Mouse (Mus musculus) colon, adult 2 months (tissue): ENCODE results near the gene Slc17a8. TPM values are rescaled to one million over a fixed set of nuclear protein-coding genes. Genes with fewer than 3 reads are reported as not detected.

Source experiments
- polyA plus RNA-seq: library from polyadenylated mRNA; depleted of rRNA; stranded (reverse); fragments of >200 nt; gene quantifications from 2 replicates; pipeline ENCODE4 v1.2.3, GENCODE M21; 2012; rRNA removed

Slc17a8 gene
- 0.17 TPM in 1 of 2 replicates, not detected in the other for polyA plus RNA-seq

DNA sequence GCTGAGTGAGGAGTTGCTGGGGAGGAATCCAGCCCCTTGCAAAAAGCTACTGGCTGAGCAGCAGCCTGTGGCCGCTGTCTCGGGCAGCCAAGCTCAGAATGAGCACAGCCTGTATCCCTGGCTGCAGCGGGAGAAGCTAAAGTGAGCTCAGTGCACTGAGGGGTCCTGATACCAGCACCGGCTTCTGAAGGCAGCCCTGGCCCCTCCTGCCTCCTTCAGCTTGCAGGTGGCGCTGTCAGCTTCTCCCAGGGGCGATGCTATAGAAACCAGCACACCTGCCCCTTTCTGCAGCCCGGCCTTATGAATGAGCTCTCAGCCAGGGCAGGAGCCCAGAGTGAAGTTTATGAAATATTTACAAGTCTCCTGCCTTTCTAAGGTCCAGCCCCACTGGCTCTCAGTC, at the start of gene Slc17a8:
Slc17a8 (minus strand) TSS at position 125 of the 400 bp plus-strand sequence.

DNA sequence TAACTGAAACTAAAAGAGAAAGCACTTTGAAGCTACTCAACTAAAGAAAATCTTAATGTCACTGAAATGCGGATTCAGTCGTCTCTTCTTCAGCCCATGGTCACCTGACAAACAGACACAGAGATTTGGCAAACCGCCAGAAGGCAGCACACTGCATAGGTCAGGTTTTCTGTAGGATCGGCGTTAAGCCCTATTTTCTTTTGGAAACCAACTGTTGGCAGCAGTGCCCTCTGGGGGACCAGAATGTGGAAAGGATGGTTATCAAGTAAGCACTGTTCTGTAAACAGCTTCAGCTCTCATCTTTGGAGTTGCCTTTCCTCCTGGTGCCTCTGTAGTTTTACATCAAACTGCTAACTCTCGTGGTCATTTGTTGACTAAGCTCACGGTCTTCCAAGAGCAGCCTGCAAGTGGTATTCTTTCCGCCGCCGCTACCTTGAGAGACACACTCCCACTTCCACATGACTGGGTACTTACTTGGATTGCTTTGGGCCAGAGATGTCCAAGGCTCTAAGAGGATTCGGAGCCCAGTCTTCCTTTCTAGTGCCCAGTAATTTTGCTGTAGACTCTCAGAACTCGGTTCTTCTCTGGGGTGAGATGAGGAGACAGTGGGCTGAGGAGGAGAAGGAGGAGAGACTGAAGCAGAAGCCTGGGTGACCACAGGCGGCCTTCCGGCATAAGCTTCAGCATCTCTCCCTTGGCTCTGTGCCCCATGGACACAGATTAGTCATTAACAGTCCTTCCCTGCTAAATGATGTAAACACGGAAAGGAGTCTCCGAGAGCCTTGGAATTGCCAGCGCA, 87.9 kb downstream of the Slc17a8 start, which contains the start of gene Nr1h4:
Nr1h4 (minus strand) TSS at position 657 of the 799 bp plus-strand sequence.

Other genes with a start within 250 kb of the Slc17a8 start
- 0.54 and 1.8 TPM in 2 replicates for gene Gas2l3, start 177.3 kb downstream of the Slc17a8 start, polyA plus RNA-seq
- 20.2 and 27.0 TPM in 2 replicates for gene Nr1h4, start 87.7 kb downstream of the Slc17a8 start, polyA plus RNA-seq
- gene Scyl2, start 65.0 kb upstream of the Slc17a8 start, polyA plus RNA-seq = 9.3 and 10.7 TPM in 2 replicates
- 0.35 and 0.62 TPM in 2 replicates for gene Actr6, start 111.0 kb upstream of the Slc17a8 start, polyA plus RNA-seq
- gene Uhrf1bp1l, start 123.7 kb upstream of the Slc17a8 start, polyA plus RNA-seq = 10.4 and 14.9 TPM in 2 replicates